Mouse (Mus musculus): ENCODE measurements at regions not wholly inside any gene's neighbourhood (a gene's known extent, or its start where the extent isn't known, plus 50 kb on each side); places are given as distances from the start of the nearest gene placed in this dataset.

DNA sequence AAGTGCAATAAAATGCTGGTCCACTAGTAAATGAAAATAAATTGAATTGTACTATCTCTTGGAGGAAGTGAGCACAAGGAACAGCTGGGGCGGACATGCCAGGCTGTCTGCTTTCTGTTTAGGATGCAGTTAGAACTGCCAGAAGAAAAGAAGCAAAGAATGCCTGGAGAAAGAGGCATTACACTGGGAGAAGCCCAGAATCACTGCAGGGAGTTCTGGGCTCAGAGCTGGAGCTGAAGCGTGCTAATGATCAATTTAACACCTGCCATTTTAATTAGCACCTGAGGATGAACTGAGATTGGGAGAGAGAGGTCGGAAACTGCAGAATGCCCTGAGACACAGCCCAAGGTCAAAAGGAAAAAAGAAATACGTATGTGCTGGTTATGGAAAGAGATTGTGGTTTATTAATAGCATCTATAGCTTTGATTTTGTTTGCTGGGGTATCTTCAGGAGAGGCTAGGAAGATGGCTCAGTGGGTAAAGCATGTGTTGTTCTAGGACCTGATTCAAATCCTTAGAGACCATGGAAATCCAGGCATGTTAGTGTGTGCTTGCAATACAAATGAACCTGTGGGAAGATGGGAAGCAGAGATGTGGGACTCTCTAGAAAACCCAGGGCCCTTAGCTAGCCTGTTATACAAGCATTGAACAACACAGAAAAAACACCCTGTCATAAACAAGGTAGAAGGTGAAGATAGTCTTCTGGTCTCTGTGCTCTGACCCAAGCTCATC is 514.2 kb downstream of the Lmo7 start:
- no peak for TF ChIP-seq CTCF (IDR thresholded peaks at IDR 0.05; ENCODE audit: borderline replicate concordance, control insufficient read depth, extremely low read depth, insufficient read depth, low read length, poor library complexity)
- Histone ChIP-seq H3K4me3 (ENCODE audit: control insufficient read depth, insufficient read depth, low read length) (no peak overlapping the region), H3K27ac (ENCODE audit: control insufficient read depth, insufficient read depth, low read length) (no peak overlapping the region), H3K27me3 (ENCODE audit: control insufficient read depth, insufficient read depth, low read length) (no peaks in the 10 kb centered on the region), H3K36me3 (ENCODE audit: control insufficient read depth, insufficient read depth, low read length) (no peaks in the 10 kb centered on the region), H3K4me1 (replicated peaks; ENCODE audit: control insufficient read depth, insufficient read depth, low read length) (no peaks in the 10 kb centered on the region)
- DNase-seq: no peak
- WGBS: 82% methylated on average over 4 of the region's 4 CpGs

- Histone ChIP-seq H3K27me3 (ENCODE audit: control insufficient read depth, insufficient read depth, low read length) (no peaks in the 10 kb centered on the region), H3K4me1 (replicated peaks; ENCODE audit: control insufficient read depth, insufficient read depth, low read length) (no peaks in the 10 kb centered on the region), H3K36me3 (ENCODE audit: control insufficient read depth, insufficient read depth, low read length) (no peaks in the 10 kb centered on the region), H3K27ac (ENCODE audit: control insufficient read depth, insufficient read depth, low read length) (no peak overlapping the region), H3K4me3 (ENCODE audit: control insufficient read depth, insufficient read depth, low read length) (no peak overlapping the region)
- TF ChIP-seq POLR2A (IDR thresholded peaks at IDR 0.05; ENCODE audit: control insufficient read depth, extremely low read depth, insufficient read depth, low read length, poor library complexity) (no peak), CTCF (IDR thresholded peaks at IDR 0.05; ENCODE audit: borderline replicate concordance, control insufficient read depth, extremely low read depth, insufficient read depth, low read length, poor library complexity) (no peak)
- WGBS: 85% methylated on average over 7 of the region's 7 CpGs
- DNase-seq: no peak
These were observed 487.0 kb downstream of the Lmo7 start for GRCm38 (mm10) chr14:102216581-102217368.

DNA sequence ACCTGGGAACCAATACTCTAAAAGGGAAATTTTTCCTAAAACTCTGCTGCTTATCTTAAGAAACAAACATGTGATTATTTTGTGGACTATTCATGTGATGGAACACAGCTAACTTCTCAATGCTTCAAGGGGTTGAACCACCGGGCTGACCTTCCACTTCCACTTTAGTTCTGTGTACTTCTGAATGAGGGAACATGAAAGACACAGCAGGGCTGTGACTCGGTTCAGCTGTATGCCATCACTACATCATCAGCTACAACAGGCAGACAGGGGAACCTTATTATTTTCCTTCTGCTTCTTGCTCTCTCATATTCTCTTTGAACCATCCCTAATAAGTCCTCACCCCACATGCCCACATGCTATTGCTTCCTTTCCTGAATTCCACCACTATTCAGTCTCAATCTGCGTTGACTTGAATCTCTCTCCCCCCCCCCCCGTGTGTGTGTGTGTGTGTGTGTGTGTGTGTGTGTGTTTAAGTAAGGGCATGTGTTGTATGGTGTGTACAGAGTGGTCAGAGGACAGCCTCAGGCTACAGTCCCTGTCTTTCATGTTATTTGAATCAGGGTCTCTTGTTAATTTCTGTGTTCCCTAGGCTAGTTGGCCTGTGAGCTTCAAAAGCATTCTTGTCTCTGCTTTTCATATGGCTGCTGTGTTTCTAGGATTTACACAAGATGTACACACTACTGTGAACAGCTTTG is 485.7 kb downstream of the Lmo7 start:
- no peaks in the 10 kb centered on the region for H3K27me3 ChIP-seq (ENCODE audit: control insufficient read depth, insufficient read depth, low read length)
- TF ChIP-seq CTCF (IDR thresholded peaks at IDR 0.05; ENCODE audit: borderline replicate concordance, control insufficient read depth, extremely low read depth, insufficient read depth, low read length, poor library complexity) (no peak), POLR2A (IDR thresholded peaks at IDR 0.05; ENCODE audit: control insufficient read depth, extremely low read depth, insufficient read depth, low read length, poor library complexity) (no peak)
- 84% methylated on average over 4 of the region's 4 CpGs for WGBS
- no peak for DNase-seq
- H3K27ac ChIP-seq (ENCODE audit: control insufficient read depth, insufficient read depth, low read length): no peak overlapping the region
- no peak overlapping the region for H3K4me3 ChIP-seq (ENCODE audit: control insufficient read depth, insufficient read depth, low read length)
- no peaks in the 10 kb centered on the region for H3K36me3 ChIP-seq (ENCODE audit: control insufficient read depth, insufficient read depth, low read length)
- H3K4me1 ChIP-seq (replicated peaks; ENCODE audit: control insufficient read depth, insufficient read depth, low read length): no peaks in the 10 kb centered on the region

- no peak overlapping the region for H3K27ac ChIP-seq (ENCODE audit: control insufficient read depth, insufficient read depth, low read length)
- TF ChIP-seq POLR2A (IDR thresholded peaks at IDR 0.05; ENCODE audit: control insufficient read depth, extremely low read depth, insufficient read depth, low read length, poor library complexity): no peak
- no peak for TF ChIP-seq CTCF (IDR thresholded peaks at IDR 0.05; ENCODE audit: borderline replicate concordance, control insufficient read depth, extremely low read depth, insufficient read depth, low read length, poor library complexity)
- H3K4me3 ChIP-seq (ENCODE audit: control insufficient read depth, insufficient read depth, low read length): no peak overlapping the region
- H3K36me3 ChIP-seq (ENCODE audit: control insufficient read depth, insufficient read depth, low read length): no peaks in the 10 kb centered on the region
- no peaks in the 10 kb centered on the region for H3K4me1 ChIP-seq (replicated peaks; ENCODE audit: control insufficient read depth, insufficient read depth, low read length)
- WGBS: 97% methylated on average over 2 of the region's 2 CpGs
- DNase-seq: no peak
- no peaks in the 10 kb centered on the region for H3K27me3 ChIP-seq (ENCODE audit: control insufficient read depth, insufficient read depth, low read length)
These were observed 482.3 kb downstream of the Lmo7 start for GRCm38 (mm10) chr14:102212079-102212478.

DNA sequence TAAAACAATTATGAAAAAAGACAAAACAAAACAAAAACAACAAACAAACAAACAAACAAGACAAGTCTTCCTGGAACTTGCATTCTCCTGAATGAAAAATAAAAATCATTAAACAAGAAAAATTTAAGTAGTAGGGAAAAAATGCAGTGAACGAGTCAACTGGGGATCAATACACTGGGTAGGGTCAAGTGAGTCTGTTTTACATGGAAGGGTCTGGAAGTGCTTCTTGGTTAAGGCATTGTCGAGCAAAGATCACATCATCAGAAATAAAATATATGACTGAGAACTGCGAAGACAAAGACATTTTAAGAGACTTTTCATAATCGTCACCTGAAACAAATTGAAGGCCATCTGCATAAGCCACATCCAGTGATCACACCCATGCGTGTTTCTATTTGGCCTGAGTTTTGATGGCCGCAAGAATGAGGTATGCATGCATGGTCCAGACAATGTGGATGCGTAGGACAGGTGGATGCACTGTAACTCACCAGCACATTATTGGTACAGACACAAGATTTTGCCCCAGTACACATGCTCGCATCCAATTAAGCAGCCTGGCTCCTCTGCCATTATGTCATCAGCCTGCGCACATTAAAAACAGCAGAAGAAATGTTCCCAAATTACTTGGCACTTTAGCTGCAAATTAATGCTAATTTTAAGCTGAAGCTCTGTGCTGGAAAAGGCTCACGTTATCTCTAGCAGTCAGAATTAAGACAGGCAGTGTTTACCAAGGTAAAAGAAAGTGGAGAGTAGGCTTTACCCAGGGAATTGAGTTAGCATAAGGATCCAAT is 475.3 kb downstream of the Lmo7 start:
- TF ChIP-seq POLR2A (IDR thresholded peaks at IDR 0.05; ENCODE audit: control insufficient read depth, extremely low read depth, insufficient read depth, low read length, poor library complexity) (no peak), CTCF (IDR thresholded peaks at IDR 0.05; ENCODE audit: borderline replicate concordance, control insufficient read depth, extremely low read depth, insufficient read depth, low read length, poor library complexity) (no peak)
- WGBS: 92% methylated on average over 10 of the region's 10 CpGs
- Histone ChIP-seq H3K4me1 (replicated peaks; ENCODE audit: control insufficient read depth, insufficient read depth, low read length) (no peaks in the 10 kb centered on the region), H3K27me3 (ENCODE audit: control insufficient read depth, insufficient read depth, low read length) (no peaks in the 10 kb centered on the region), H3K27ac (ENCODE audit: control insufficient read depth, insufficient read depth, low read length) (no peak overlapping the region), H3K36me3 (ENCODE audit: control insufficient read depth, insufficient read depth, low read length) (no peaks in the 10 kb centered on the region), H3K4me3 (ENCODE audit: control insufficient read depth, insufficient read depth, low read length) (no peak overlapping the region)
- no peak for DNase-seq

GRCm38 (mm10) chr14:102199430-102199829 is 469.7 kb downstream of the Lmo7 start:
- DNase-seq: no peak
- Histone ChIP-seq H3K27me3 (ENCODE audit: control insufficient read depth, insufficient read depth, low read length) (no peaks in the 10 kb centered on the region), H3K4me3 (ENCODE audit: control insufficient read depth, insufficient read depth, low read length) (no peak overlapping the region), H3K4me1 (replicated peaks; ENCODE audit: control insufficient read depth, insufficient read depth, low read length) (no peaks in the 10 kb centered on the region), H3K27ac (ENCODE audit: control insufficient read depth, insufficient read depth, low read length) (no peak overlapping the region), H3K36me3 (ENCODE audit: control insufficient read depth, insufficient read depth, low read length) (no peaks in the 10 kb centered on the region)
- 88% methylated on average over 6 of the region's 6 CpGs for WGBS
- TF ChIP-seq POLR2A (IDR thresholded peaks at IDR 0.05; ENCODE audit: control insufficient read depth, extremely low read depth, insufficient read depth, low read length, poor library complexity) (no peak), CTCF (IDR thresholded peaks at IDR 0.05; ENCODE audit: borderline replicate concordance, control insufficient read depth, extremely low read depth, insufficient read depth, low read length, poor library complexity) (no peak)

Data from thymus, adult 2 months (tissue).